Mouse (Mus musculus): ENCODE measurements at regions not wholly inside any gene's neighbourhood (a gene's known extent, or its start where the extent isn't known, plus 50 kb on each side); places are given as distances from the start of the nearest gene placed in this dataset.

GRCm38 (mm10) chr10:119395048-119395447, 58.6 kb upstream of the Grip1 start:
- Histone ChIP-seq H3K4me1 (replicated peaks; ENCODE audit: control insufficient read depth, insufficient read depth, low read length) (no peaks in the 10 kb centered on the region), H3K27ac (ENCODE audit: low read depth, low read length) (no peak overlapping the region), H3K9me3 (ENCODE audit: control insufficient read depth, low read length) (no peaks in the 10 kb centered on the region), H3K27me3 (ENCODE audit: control insufficient read depth, insufficient read depth, low read length) (no peaks in the 10 kb centered on the region), H3K9ac (ENCODE audit: low read depth, low read length) (no peak overlapping the region), H3K36me3 (ENCODE audit: control insufficient read depth, insufficient read depth, low read length) (no peaks in the 10 kb centered on the region), H3K4me2 (replicated peaks; ENCODE audit: low read depth, low read length) (no peak overlapping the region), H3K4me3 (ENCODE audit: low read depth, low read length) (no peak overlapping the region)
- no peak for DNase-seq (ENCODE audit: low spot score)
- 85% methylated on average over 5 of the region's 5 CpGs for WGBS
- no peak for ATAC-seq (ENCODE audit: low FRiP score)

- Histone ChIP-seq H3K27me3 (ENCODE audit: control insufficient read depth, insufficient read depth, low read length) (no peaks in the 10 kb centered on the region), H3K4me1 (replicated peaks; ENCODE audit: control insufficient read depth, insufficient read depth, low read length) (no peaks in the 10 kb centered on the region), H3K36me3 (ENCODE audit: control insufficient read depth, insufficient read depth, low read length) (no peaks in the 10 kb centered on the region), H3K9me3 (ENCODE audit: control insufficient read depth, low read length) (no peaks in the 10 kb centered on the region), H3K27ac (ENCODE audit: low read depth, low read length) (no peak overlapping the region), H3K4me2 (replicated peaks; ENCODE audit: low read depth, low read length) (no peak overlapping the region), H3K9ac (ENCODE audit: low read depth, low read length) (no peak overlapping the region), H3K4me3 (ENCODE audit: low read depth, low read length) (no peak overlapping the region)
- ATAC-seq (ENCODE audit: low FRiP score) (no peak), DNase-seq (ENCODE audit: low spot score) (no peak)
- 87% methylated on average over 3 of the region's 3 CpGs for WGBS
Measured at GRCm38 (mm10) chr10:119387924-119388323, 65.7 kb upstream of the Grip1 start.

- WGBS = 87% methylated on average over 11 of the region's 11 CpGs
- DNase-seq (ENCODE audit: low spot score) = no peak
- ATAC-seq (ENCODE audit: low FRiP score) = no peak
Measured at GRCm38 (mm10) chr10:119382257-119382656, 71.4 kb upstream of the Grip1 start.

GRCm38 (mm10) chr10:119368566-119368965, 85.1 kb upstream of the Grip1 start:
- H3K4me2 ChIP-seq (replicated peaks; ENCODE audit: low read depth, low read length) = no peak overlapping the region
- H3K4me3 ChIP-seq (ENCODE audit: low read depth, low read length) = no peak overlapping the region
- H3K27ac ChIP-seq (ENCODE audit: low read depth, low read length) = no peak overlapping the region
- 74% methylated on average over 5 of the region's 5 CpGs for WGBS
- H3K9ac ChIP-seq (ENCODE audit: low read depth, low read length) = no peak overlapping the region
- no peaks in the 10 kb centered on the region for H3K27me3 ChIP-seq (ENCODE audit: control insufficient read depth, insufficient read depth, low read length)
- no peaks in the 10 kb centered on the region for H3K4me1 ChIP-seq (replicated peaks; ENCODE audit: control insufficient read depth, insufficient read depth, low read length)
- ATAC-seq (ENCODE audit: low FRiP score) (no peak), DNase-seq (ENCODE audit: low spot score) (no peak)
- H3K9me3 ChIP-seq (ENCODE audit: control insufficient read depth, low read length) = no peaks in the 10 kb centered on the region
- no peaks in the 10 kb centered on the region for H3K36me3 ChIP-seq (ENCODE audit: control insufficient read depth, insufficient read depth, low read length)

More at GRCm38 (mm10) chr10:119382257-119382656, 71.4 kb upstream of the Grip1 start:
- Histone ChIP-seq H3K4me1 (replicated peaks; ENCODE audit: control insufficient read depth, insufficient read depth, low read length) (no peaks in the 10 kb centered on the region), H3K27ac (ENCODE audit: low read depth, low read length) (no peak overlapping the region), H3K27me3 (ENCODE audit: control insufficient read depth, insufficient read depth, low read length) (no peaks in the 10 kb centered on the region), H3K36me3 (ENCODE audit: control insufficient read depth, insufficient read depth, low read length) (no peaks in the 10 kb centered on the region), H3K9ac (ENCODE audit: low read depth, low read length) (no peak overlapping the region), H3K4me3 (ENCODE audit: low read depth, low read length) (no peak overlapping the region), H3K9me3 (ENCODE audit: control insufficient read depth, low read length) (no peaks in the 10 kb centered on the region), H3K4me2 (replicated peaks; ENCODE audit: low read depth, low read length) (no peak overlapping the region)

- no peak overlapping the region for H3K4me2 ChIP-seq (replicated peaks; ENCODE audit: low read depth, low read length)
- ATAC-seq (ENCODE audit: low FRiP score) (no peak), DNase-seq (ENCODE audit: low spot score) (peak; percentile 51)
- no peak overlapping the region for H3K27ac ChIP-seq (ENCODE audit: low read depth, low read length)
- no peaks in the 10 kb centered on the region for H3K27me3 ChIP-seq (ENCODE audit: control insufficient read depth, insufficient read depth, low read length)
- H3K4me1 ChIP-seq (replicated peaks; ENCODE audit: control insufficient read depth, insufficient read depth, low read length) = no peaks in the 10 kb centered on the region
- 49% methylated on average over 3 of the region's 3 CpGs for WGBS
- H3K36me3 ChIP-seq (ENCODE audit: control insufficient read depth, insufficient read depth, low read length) = no peaks in the 10 kb centered on the region
- no peak overlapping the region for H3K4me3 ChIP-seq (ENCODE audit: low read depth, low read length)
- H3K9me3 ChIP-seq (ENCODE audit: control insufficient read depth, low read length) = no peaks in the 10 kb centered on the region
- no peak overlapping the region for H3K9ac ChIP-seq (ENCODE audit: low read depth, low read length)
Measured at GRCm38 (mm10) chr10:119363616-119364015, 90.0 kb upstream of the Grip1 start.

- Histone ChIP-seq H3K4me1 (replicated peaks; ENCODE audit: control insufficient read depth, insufficient read depth, low read length) (no peaks in the 10 kb centered on the region), H3K9me3 (ENCODE audit: control insufficient read depth, low read length) (no peaks in the 10 kb centered on the region), H3K27me3 (ENCODE audit: control insufficient read depth, insufficient read depth, low read length) (no peaks in the 10 kb centered on the region), H3K4me3 (ENCODE audit: low read depth, low read length) (no peak overlapping the region), H3K36me3 (ENCODE audit: control insufficient read depth, insufficient read depth, low read length) (no peaks in the 10 kb centered on the region), H3K9ac (ENCODE audit: low read depth, low read length) (no peak overlapping the region), H3K4me2 (replicated peaks; ENCODE audit: low read depth, low read length) (no peak overlapping the region), H3K27ac (ENCODE audit: low read depth, low read length) (no peak overlapping the region)
- DNase-seq (ENCODE audit: low spot score) (no peak), ATAC-seq (ENCODE audit: low FRiP score) (no peak)
- 78% methylated on average over 7 of the region's 7 CpGs for WGBS
Measured at GRCm38 (mm10) chr10:119358730-119359292, 94.8 kb upstream of the Grip1 start.

- Histone ChIP-seq H3K4me3 (ENCODE audit: low read depth, low read length) (no peak overlapping the region), H3K9me3 (ENCODE audit: control insufficient read depth, low read length) (no peaks in the 10 kb centered on the region), H3K4me2 (replicated peaks; ENCODE audit: low read depth, low read length) (no peak overlapping the region), H3K4me1 (replicated peaks; ENCODE audit: control insufficient read depth, insufficient read depth, low read length) (no peaks in the 10 kb centered on the region), H3K27me3 (ENCODE audit: control insufficient read depth, insufficient read depth, low read length) (no peaks in the 10 kb centered on the region), H3K36me3 (ENCODE audit: control insufficient read depth, insufficient read depth, low read length) (no peaks in the 10 kb centered on the region), H3K27ac (ENCODE audit: low read depth, low read length) (no peak overlapping the region), H3K9ac (ENCODE audit: low read depth, low read length) (no peak overlapping the region)
- no peak for DNase-seq (ENCODE audit: low spot score)
- no peak for ATAC-seq (ENCODE audit: low FRiP score)
- WGBS = 88% methylated on average over 13 of the region's 13 CpGs
Measured at GRCm38 (mm10) chr10:119342317-119343114, 102.7 kb upstream of the Cand1 start.

- H3K9me3 ChIP-seq (ENCODE audit: control insufficient read depth, low read length) = no peaks in the 10 kb centered on the region
- 65% methylated on average over 8 of the region's 8 CpGs for WGBS
- H3K4me3 ChIP-seq (ENCODE audit: low read depth, low read length) = no peak overlapping the region
- no peak overlapping the region for H3K9ac ChIP-seq (ENCODE audit: low read depth, low read length)
- H3K27ac ChIP-seq (ENCODE audit: low read depth, low read length) = no peak overlapping the region
- DNase-seq (ENCODE audit: low spot score) (peak; percentile 14), ATAC-seq (ENCODE audit: low FRiP score) (no peak)
- no peaks in the 10 kb centered on the region for H3K4me1 ChIP-seq (replicated peaks; ENCODE audit: control insufficient read depth, insufficient read depth, low read length)
- no peaks in the 10 kb centered on the region for H3K36me3 ChIP-seq (ENCODE audit: control insufficient read depth, insufficient read depth, low read length)
- H3K27me3 ChIP-seq (ENCODE audit: control insufficient read depth, insufficient read depth, low read length) = no peaks in the 10 kb centered on the region
- no peak overlapping the region for H3K4me2 ChIP-seq (replicated peaks; ENCODE audit: low read depth, low read length)
Measured at GRCm38 (mm10) chr10:119340323-119340722, 100.5 kb upstream of the Cand1 start.

- WGBS = 42% methylated on average over 6 of the region's 6 CpGs
- no peak for ATAC-seq (ENCODE audit: low FRiP score)
Measured at GRCm38 (mm10) chr10:119326912-119327311, 87.1 kb upstream of the Cand1 start.

More at GRCm38 (mm10) chr10:119326912-119327311, 87.1 kb upstream of the Cand1 start:
- Histone ChIP-seq H3K4me3 (ENCODE audit: low read depth, low read length) (no peak overlapping the region), H3K27me3 (ENCODE audit: control insufficient read depth, insufficient read depth, low read length) (no peaks in the 10 kb centered on the region), H3K27ac (ENCODE audit: low read depth, low read length) (no peak overlapping the region), H3K4me1 (replicated peaks; ENCODE audit: control insufficient read depth, insufficient read depth, low read length) (no peaks in the 10 kb centered on the region), H3K4me2 (replicated peaks; ENCODE audit: low read depth, low read length) (no peak overlapping the region), H3K9me3 (ENCODE audit: control insufficient read depth, low read length) (no peaks in the 10 kb centered on the region), H3K9ac (ENCODE audit: low read depth, low read length) (no peak overlapping the region), H3K36me3 (ENCODE audit: control insufficient read depth, insufficient read depth, low read length) (no peaks in the 10 kb centered on the region)
- DNase-seq (ENCODE audit: low spot score) = peak; percentile 43
